Comparison of ENCODE assay signal across 8 mouse cellular contexts in the genomic region with DNA sequence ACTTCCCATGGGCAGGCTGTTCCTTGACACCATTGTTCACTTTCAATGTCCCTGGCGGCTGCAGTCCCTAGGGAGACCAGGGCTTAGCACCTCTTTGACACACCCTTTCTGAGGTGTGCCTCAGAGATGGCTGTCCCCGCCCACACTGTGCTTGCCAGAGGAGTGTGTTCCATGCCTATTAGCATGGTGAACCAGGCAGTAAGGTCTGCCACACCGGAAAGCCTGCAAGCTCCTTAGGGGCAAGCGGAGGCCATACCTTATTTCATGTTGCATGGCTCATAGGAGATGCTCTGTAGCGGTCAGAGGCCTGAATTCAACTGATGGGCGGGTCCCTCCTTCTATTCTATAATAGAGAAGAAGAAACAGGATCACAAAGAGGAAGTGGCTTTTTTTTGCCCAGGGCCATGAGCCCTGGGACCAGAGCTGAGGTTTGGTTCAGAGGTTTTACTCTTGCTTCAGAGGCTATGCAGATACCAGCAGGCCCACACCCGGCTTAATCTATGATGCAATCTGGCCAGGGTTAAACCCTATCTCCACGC.
DNase-seq lines count a peak whose midpoint lies in the region; ATAC-seq lines count a peak whose summit lies in the region.

No protein-coding gene starts in this region.

- H3K36me3 ChIP-seq in embryonic facial prominence, embryonic 14.5 days (ENCODE audit: control insufficient read depth, insufficient read depth, low read length): no peaks in the 10 kb centered on the region
- no peaks in the 10 kb centered on the region for H3K36me3 ChIP-seq in kidney, embryonic 16.5 days (ENCODE audit: insufficient read depth, low read length)
- H3K36me3 ChIP-seq in midbrain, embryonic 13.5 days: peaks cover 8% of the 10 kb centered on the region; the same call in 1 of the 2 replicates

- H3K4me3 ChIP-seq in embryonic facial prominence, embryonic 14.5 days (ENCODE audit: low read depth, low read length): no peak overlapping the region
- H3K4me3 ChIP-seq in kidney, embryonic 16.5 days (ENCODE audit: low read length): no peak overlapping the region
- H3K4me3 ChIP-seq in midbrain, embryonic 13.5 days (replicated peaks): no peak overlapping the region

- WGBS in embryonic facial prominence, embryonic 14.5 days: 66% methylated on average over 8 of the region's 8 CpGs
- WGBS in kidney, embryonic 16.5 days: 61% methylated on average over 8 of the region's 8 CpGs
- 71% methylated on average over 8 of the region's 8 CpGs for WGBS in midbrain, embryonic 13.5 days

- H3K4me1 ChIP-seq in embryonic facial prominence, embryonic 14.5 days (ENCODE audit: control insufficient read depth, insufficient read depth, low read length): peaks cover 41% of the 10 kb centered on the region
- H3K4me1 ChIP-seq in kidney, embryonic 16.5 days (ENCODE audit: insufficient read depth, low read length): peaks cover 55% of the 10 kb centered on the region
- H3K4me1 ChIP-seq in midbrain, embryonic 13.5 days (replicated peaks): peaks cover 45% of the 10 kb centered on the region

- no peaks in the 10 kb centered on the region for H3K9me3 ChIP-seq in embryonic facial prominence, embryonic 14.5 days (ENCODE audit: control insufficient read depth, low read length)
- H3K9me3 ChIP-seq in kidney, embryonic 16.5 days (ENCODE audit: low read length): no peaks in the 10 kb centered on the region
- no peaks in the 10 kb centered on the region for H3K9me3 ChIP-seq in midbrain, embryonic 13.5 days

- H3K4me2 ChIP-seq in embryonic facial prominence, embryonic 14.5 days (ENCODE audit: low read depth, low read length): no peak overlapping the region
- no peak overlapping the region for H3K4me2 ChIP-seq in kidney, embryonic 16.5 days (replicated peaks; ENCODE audit: low read depth, low read length)
- H3K4me2 ChIP-seq in midbrain, embryonic 13.5 days (replicated peaks): no peak overlapping the region

- ATAC-seq in embryonic facial prominence, embryonic 14.5 days (ENCODE audit: low read depth): peak; percentile 42; the same call in 1 of the 2 replicates
- ATAC-seq in kidney, embryonic 16.5 days (ENCODE audit: low FRiP score, low TSS enrichment): peak; percentile 16; the same call in 1 of the 2 replicates
- ATAC-seq in midbrain, embryonic 13.5 days: no peak

- intact Hi-C loops in left cerebral cortex, postnatal 4 days (cut with DNase I): no loop called here

- H3K27ac ChIP-seq in embryonic facial prominence, embryonic 14.5 days (replicated peaks; ENCODE audit: low read depth, low read length): peak overlapping the region; percentile 79
- peak overlapping the region; percentile 96 for H3K27ac ChIP-seq in kidney, embryonic 16.5 days (ENCODE audit: low read length)
- H3K27ac ChIP-seq in midbrain, embryonic 13.5 days: peak overlapping the region; percentile 70; the same call in 1 of the 2 replicates

- no peaks in the 10 kb centered on the region for H3K27me3 ChIP-seq in embryonic facial prominence, embryonic 14.5 days (replicated peaks; ENCODE audit: control insufficient read depth, insufficient read depth, low read length)
- H3K27me3 ChIP-seq in kidney, embryonic 16.5 days (ENCODE audit: insufficient read depth, low read length): no peaks in the 10 kb centered on the region
- no peaks in the 10 kb centered on the region for H3K27me3 ChIP-seq in midbrain, embryonic 13.5 days

- DNase-seq in retina, embryonic 14.5 days (ENCODE audit: low spot score): peak; percentile 23
- no peak for DNase-seq in retina, postnatal 1 day
- peak; percentile 72 for DNase-seq in embryonic facial prominence, embryonic 14.5 days (ENCODE audit: low spot score)
- DNase-seq in left cerebral cortex, postnatal 4 days: no peak
- DNase-seq in right cerebral cortex, postnatal 25 days: no peak
- no peak for DNase-seq in cerebellum, adult 11-12 months

- H3K9ac ChIP-seq in embryonic facial prominence, embryonic 14.5 days (ENCODE audit: low read depth, low read length): no peak overlapping the region
- H3K9ac ChIP-seq in kidney, embryonic 16.5 days (replicated peaks; ENCODE audit: low read length): 0 out of 2 replicates have a peak overlapping the region, but pooled peaks have one; percentile 59
- H3K9ac ChIP-seq in midbrain, embryonic 13.5 days (replicated peaks): no peak overlapping the region

Comparison
In these comparisons a context has a peak if more than half of its experiments do, and no peak if none do; other contexts are left out.
1. DNase-seq: peak in retina, embryonic 14.5 days (single experiment) and embryonic facial prominence, embryonic 14.5 days (single experiment); none in retina, postnatal 1 day (single experiment), left cerebral cortex, postnatal 4 days (single experiment), right cerebral cortex, postnatal 25 days (single experiment) and cerebellum, adult 11-12 months (single experiment).
2. Peak in every context shown above with its lines, with median percentiles within 50 percentile points of each other: H3K27ac ChIP-seq.